ENCODE assay signal across 25 mouse cellular contexts in genomic region chr15:88625303-88626066, GRCm38 (mm10). TPM values are rescaled to one million over a fixed set of nuclear protein-coding genes. Genes with fewer than 3 reads are reported as not detected.
"Had no signal": no experiment of that assay in that cellular context is flagged by ENCODE, and none has a peak within 500 bp of the region (broad histone marks: within the 10 kb centered on the region; RNA-seq: fewer than 3 reads in every experiment).

No protein-coding gene starts in this region.

- H3K4me3 ChIP-seq: neural tube, embryonic 12.5 days; neural tube, embryonic 13.5 days; neural tube, embryonic 15.5 days; stomach, embryonic 15.5 days had no signal

- H3K36me3 ChIP-seq: neural tube, embryonic 12.5 days; neural tube, embryonic 13.5 days; neural tube, embryonic 15.5 days; stomach, embryonic 15.5 days had no signal

- H3K4me1 ChIP-seq: neural tube, embryonic 12.5 days; neural tube, embryonic 13.5 days; neural tube, embryonic 15.5 days; stomach, embryonic 15.5 days had no signal

- DNase-seq: retina, postnatal 1 day; right cerebral cortex, adult 18-20 months; right cerebral cortex, postnatal 14 days; right cerebral cortex, postnatal 25 days; right cerebral cortex, postnatal 4 days; thymus, adult 18-20 months; thymus, adult 2 months; thymus, postnatal 14 days; thymus, postnatal 25 days; thymus, postnatal 36 days; thymus, postnatal 4 days had no signal

- H3K27me3 ChIP-seq: neural tube, embryonic 12.5 days; neural tube, embryonic 13.5 days; neural tube, embryonic 15.5 days; stomach, embryonic 15.5 days had no signal

- H3K27ac ChIP-seq: neural tube, embryonic 12.5 days; neural tube, embryonic 13.5 days; neural tube, embryonic 15.5 days; stomach, embryonic 15.5 days; stomach, postnatal 0 days had no signal

- H3K9ac ChIP-seq: neural tube, embryonic 12.5 days; neural tube, embryonic 13.5 days; neural tube, embryonic 15.5 days; stomach, embryonic 15.5 days had no signal

- H3K9me3 ChIP-seq: neural tube, embryonic 12.5 days; neural tube, embryonic 13.5 days; neural tube, embryonic 15.5 days; stomach, embryonic 15.5 days had no signal

RNA-seq across cellular contexts. Expression of gene Zdhhc25, which starts 25.4 kb away (rescaled TPM):
- total RNA-seq: neutrophil, adult 5-6 weeks had no signal
- polyA plus RNA-seq: neural tube, embryonic 11.5 days; neural tube, embryonic 12.5 days; neural tube, embryonic 13.5 days; neural tube, embryonic 14.5 days; neural tube, embryonic 15.5 days; small intestine, adult 2 months; spleen, adult 2 months; stomach, embryonic 14.5 days; stomach, embryonic 15.5 days; stomach, embryonic 16.5 days; stomach, postnatal 0 days; thymus, adult 2 months; thymus, postnatal 0 days; urinary bladder, adult 2 months had no signal
